Mouse (Mus musculus) testis, postnatal 10 days (tissue): ENCODE measurements around the gene Usp29.
"Not testable (repeated sequence)": the region's sequence is repeated elsewhere in the genome, so short reads cannot be mapped to it uniquely, and the experiment has no call there.

Experiments
- DNase-seq: peaks from one replicate; pipeline ENCODE4 v3.0.0; 2021; ENCODE audit warnings: low spot score

Gene Usp29

GRCm38 (mm10) chr7:6765240-6765639 lies 34.9 kb downstream of the Usp29 start:
- no peak for DNase-seq

DNA sequence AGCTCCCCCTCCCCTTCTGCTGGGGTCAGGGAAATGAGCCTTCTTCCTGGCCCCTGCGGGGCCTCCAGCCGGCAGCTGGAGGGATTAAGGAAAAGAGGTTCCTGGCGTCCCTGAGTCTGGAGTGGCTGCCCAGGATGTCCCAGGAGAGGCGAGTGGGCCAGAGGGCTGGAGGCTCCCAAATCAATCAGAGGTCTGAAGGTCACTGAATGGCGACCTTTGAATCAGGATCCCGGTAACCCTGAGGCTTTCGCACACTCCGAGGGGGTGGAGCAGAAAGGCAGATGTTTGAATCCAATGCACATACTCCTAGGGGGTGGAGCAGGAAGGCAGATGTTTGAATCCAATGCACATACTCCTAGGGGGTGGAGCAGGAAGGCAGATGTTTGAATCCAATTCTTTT lies 39.9 kb downstream of the Usp29 start:
- DNase-seq = peak; percentile 70

DNA sequence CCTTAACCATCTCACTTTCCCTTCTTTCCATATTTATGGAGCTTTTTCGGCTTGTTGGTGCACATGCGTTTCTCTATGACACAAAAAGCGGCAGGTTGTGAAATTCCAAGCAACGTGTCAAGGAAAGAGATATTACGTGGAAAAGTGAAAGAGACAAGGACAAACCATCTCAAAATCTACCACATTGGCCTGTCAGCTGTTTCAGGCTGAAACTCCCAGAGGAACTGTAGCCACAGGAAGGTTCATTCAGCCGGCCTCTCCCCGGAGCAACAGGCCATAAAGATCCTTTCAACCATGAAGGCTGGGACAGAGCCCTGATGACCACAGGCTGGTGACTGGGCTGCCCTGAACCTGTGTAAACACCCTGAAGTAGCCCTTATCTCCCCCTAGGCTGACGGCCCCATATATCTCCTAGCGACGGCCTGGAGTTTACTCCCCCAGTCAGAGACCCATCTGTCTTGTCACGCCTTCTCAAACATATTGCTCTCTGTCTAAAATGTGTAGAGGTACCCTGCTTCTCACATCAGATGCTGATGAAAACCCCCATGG lies 43.6 kb downstream of the Usp29 start:
- DNase-seq = not testable (repeated sequence)

DNA sequence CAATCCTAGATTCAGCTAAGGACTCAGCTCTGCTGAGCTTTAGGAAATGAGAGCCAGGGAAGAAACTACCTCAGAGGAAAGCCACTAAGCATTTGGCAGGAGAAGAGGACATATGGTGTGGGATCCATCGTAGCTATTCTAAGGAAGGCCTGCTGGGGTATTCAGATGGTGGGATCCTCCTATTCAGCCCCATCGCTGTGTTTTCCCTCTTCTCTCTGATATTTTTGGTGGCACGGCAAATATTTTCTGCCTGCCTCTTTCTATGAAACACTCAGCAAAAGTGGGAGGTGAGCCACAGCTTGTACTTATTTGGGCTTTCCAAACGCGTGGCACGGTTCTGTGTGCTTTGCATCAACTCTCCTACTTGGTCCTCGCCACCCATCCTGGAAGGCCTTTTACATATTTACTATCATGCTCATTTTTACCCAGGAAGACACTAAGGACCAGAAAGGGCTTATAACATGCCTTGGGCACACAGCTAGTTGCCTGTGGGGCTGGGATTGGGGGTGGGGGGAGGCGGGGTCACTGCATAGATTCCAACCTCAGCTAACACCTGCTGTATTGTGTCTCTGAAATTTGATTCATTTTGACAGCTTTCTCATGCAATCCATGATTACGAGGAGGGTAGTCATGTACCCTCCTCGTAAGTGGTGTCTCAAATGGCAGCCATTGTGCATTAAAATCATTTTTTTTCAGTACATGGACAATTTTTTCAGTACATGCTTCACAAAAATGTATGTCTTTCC lies 46.1 kb downstream of the Usp29 start:
- DNase-seq = no peak

GRCm38 (mm10) chr7:6777107-6777506 lies 46.7 kb downstream of the Usp29 start:
- DNase-seq = no peak

GRCm38 (mm10) chr7:6777689-6778088 lies 47.3 kb downstream of the Usp29 start:
- no peak for DNase-seq

GRCm38 (mm10) chr7:6779172-6779571 lies 48.8 kb downstream of the Usp29 start:
- no peak for DNase-seq

GRCm38 (mm10) chr7:6781541-6781940 lies 51.2 kb downstream of the Usp29 start:
- no peak for DNase-seq

- peak; percentile 52 for DNase-seq
These were observed 54.1 kb downstream of the Usp29 start for GRCm38 (mm10) chr7:6784340-6785073.

GRCm38 (mm10) chr7:6787000-6787399 lies 56.6 kb downstream of the Usp29 start:
- DNase-seq = no peak

- DNase-seq = no peak
These were observed 57.7 kb downstream of the Usp29 start for GRCm38 (mm10) chr7:6788101-6788500.

DNA sequence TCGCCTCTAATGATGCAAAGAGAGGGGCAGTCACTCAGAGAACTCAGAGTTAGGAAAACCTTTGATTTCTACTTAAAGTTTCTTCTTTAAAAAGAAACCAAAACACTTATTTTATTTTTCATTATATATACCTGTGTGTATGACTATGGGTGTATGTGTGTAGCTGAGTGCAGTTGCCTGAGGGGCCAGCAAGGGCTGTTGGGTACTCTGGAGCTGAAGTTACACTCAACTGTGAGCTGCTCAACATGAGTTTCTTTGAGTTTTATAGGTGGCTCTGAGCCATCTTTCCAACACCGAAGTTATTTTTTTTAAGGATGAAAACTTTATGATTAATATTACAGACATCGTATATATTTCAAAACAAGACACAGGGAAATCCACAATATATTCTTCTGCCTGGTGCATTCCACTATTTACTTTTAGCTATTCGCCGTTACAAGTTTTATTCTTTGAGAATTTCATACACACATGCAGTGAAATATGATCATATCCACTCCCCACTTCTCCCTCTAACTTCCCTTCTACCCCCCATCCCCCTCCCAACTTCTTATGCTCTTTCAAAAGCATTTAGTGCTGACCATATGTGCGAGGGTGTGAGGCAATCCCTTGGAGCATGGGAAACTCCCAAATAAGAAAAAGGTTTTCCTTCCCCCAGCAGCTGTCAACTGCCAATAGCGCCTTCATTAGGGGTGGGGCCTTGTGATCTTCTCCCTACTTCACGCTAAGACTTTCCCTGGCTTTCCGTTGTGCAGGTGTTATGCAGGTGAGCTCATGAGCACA lies 61.1 kb downstream of the Usp29 start:
- no peak for DNase-seq

GRCm38 (mm10) chr7:6793240-6793639 lies 62.9 kb downstream of the Usp29 start:
- DNase-seq = no peak

DNA sequence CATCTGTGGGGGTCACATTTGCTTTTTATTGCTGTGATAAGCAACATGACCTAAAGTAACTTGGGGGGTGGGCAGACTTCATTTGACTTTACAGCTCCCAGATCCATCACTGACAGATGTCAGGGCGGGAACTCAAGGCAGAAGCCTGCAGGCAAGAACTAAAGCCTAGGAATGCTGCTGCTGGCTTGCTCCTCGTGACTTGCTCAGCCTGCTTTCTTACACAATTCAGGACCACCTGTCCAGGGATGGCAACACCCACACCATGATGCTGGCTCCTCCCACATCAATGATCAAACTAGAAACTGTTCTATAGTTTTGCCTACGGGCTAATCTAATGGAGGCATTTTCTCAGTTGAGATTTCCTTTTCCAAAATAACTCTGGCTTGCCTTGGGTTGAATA lies 63.4 kb downstream of the Usp29 start:
- no peak for DNase-seq

GRCm38 (mm10) chr7:6797408-6797807 lies 67.0 kb downstream of the Usp29 start:
- no peak for DNase-seq

DNA sequence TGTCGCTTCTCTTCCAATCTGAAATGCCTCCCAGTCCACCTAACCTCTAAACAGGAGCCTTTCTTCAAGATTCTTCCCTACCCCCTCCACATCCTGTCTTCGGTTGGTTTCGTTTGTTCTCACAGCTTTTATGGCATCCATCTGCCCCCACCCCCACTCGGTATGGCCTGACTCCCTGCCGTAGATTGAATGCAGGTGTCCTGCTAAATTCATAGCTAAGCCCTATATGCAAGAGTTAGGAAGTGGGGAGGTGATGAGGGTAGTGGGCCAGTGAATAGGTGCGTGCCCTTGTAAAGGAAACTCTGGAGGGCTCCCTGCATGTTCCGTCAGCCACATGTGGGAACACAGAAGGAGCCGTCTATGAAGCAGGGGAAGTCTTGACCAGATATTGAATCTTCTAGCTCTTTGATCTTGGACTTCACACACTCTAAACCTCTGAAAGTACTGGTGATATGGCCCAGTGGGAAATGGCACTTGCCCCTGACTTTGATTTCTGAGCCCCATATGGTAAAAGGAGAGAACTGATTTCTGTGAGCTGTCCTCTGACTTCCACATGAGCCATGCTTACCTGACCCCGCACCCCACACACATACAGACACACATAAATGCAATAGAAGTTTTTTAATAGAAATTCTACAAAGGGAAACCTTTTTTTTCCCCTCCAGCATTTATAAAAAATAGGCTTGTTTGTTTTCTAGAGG lies 68.9 kb downstream of the Usp29 start:
- DNase-seq = no peak

- no peak for DNase-seq
These were observed 70.4 kb downstream of the Usp29 start for GRCm38 (mm10) chr7:6800586-6801441.

- no peak for DNase-seq
These were observed 71.3 kb downstream of the Usp29 start for GRCm38 (mm10) chr7:6801642-6802041.

- DNase-seq = no peak
These were observed 80.2 kb downstream of the Usp29 start for GRCm38 (mm10) chr7:6810556-6810955.

- no peak for DNase-seq
These were observed 84.6 kb downstream of the Usp29 start for GRCm38 (mm10) chr7:6814971-6815370.
